Mouse (Mus musculus) hindbrain, postnatal 0 days (tissue): ENCODE data around the gene Cd59b. TPM values are rescaled to one million over a fixed set of nuclear protein-coding genes. Genes with fewer than 3 reads are reported as not detected.

Experiments used
- ATAC-seq: fragments of 200-750 bp; cut with Nextera tagmentation; 2 replicates; pipeline ENCODE4 v1.8.0; 2017; ENCODE audit warnings: mild to moderate bottlenecking, moderate TSS enrichment, moderate library complexity
- DNase-seq: peaks from one replicate; pipeline ENCODE4 v3.0.0-alpha.2; 2015; ENCODE audit warnings: low spot score
- H3K27ac ChIP-seq: fragments of 300-500 bp; sonication (generic); 2 replicates; pipeline ENCODE4 v1.5.1; 2014; ENCODE audit warnings: mild to moderate bottlenecking
- H3K27me3 ChIP-seq: fragments of 300-500 bp; sonication (generic); 2 replicates; pipeline ENCODE4 v1.6.1; 2014; ENCODE audit warnings: low read length, mixed read lengths; ENCODE audit not compliant: insufficient read depth
- H3K36me3 ChIP-seq: fragments of 300-500 bp; sonication (generic); 2 replicates; pipeline ENCODE4 v1.6.1; 2014; ENCODE audit warnings: low read length, mixed read lengths; ENCODE audit not compliant: insufficient read depth
- H3K4me1 ChIP-seq: fragments of 300-500 bp; sonication (generic); 2 replicates; pipeline ENCODE4 v1.6.1; 2014; ENCODE audit warnings: antibody characterized with exemption, low read length, mixed read lengths; ENCODE audit not compliant: insufficient read depth
- H3K4me2 ChIP-seq: fragments of 300-500 bp; sonication (generic); 2 replicates; pipeline ENCODE4 v1.6.1; 2014; ENCODE audit warnings: low read depth, mild to moderate bottlenecking, low read length, moderate library complexity, mixed read lengths
- H3K4me3 ChIP-seq: fragments of 300-500 bp; sonication (generic); 2 replicates; pipeline ENCODE4 v1.5.1; 2014; ENCODE audit warnings: low read length
- H3K9ac ChIP-seq: fragments of 300-500 bp; sonication (generic); replicated peaks from 2 replicates; pipeline ENCODE4 v1.6.1; 2014; ENCODE audit warnings: mild to moderate bottlenecking, low read length, moderate library complexity, mixed read lengths
- H3K9me3 ChIP-seq: fragments of 300-500 bp; sonication (generic); 2 replicates; pipeline ENCODE4 v1.6.1; 2016; ENCODE audit warnings: low read length, mixed read lengths
- CTCF ChIP-seq: IDR thresholded peaks from 2 replicates; pipeline ENCODE4 v1.5.1; 2016; ENCODE audit warnings: antibody characterized with exemption, control low read depth, low read depth
- WGBS: fragments of 180-500 bp; shearing (Covaris S2); extraction: QIAGEN DNeasy Blood & Tissue Kit; methylation state at CpG from one replicate; pipeline ENCODE4 v1.1.7; 2014; 5-methylcytosine and 5-hydroxymethylcytosine counted together
- polyA plus RNA-seq: library from polyadenylated mRNA; unstranded; fragments of >200 nt; fragmentation: Nextera tagmentation; extraction: Ambion mirVana; gene quantifications from 2 replicates; pipeline ENCODE4 v1.2.1, GENCODE M21; 2015
- total RNA-seq: library from RNA; depleted of rRNA; stranded (reverse); fragments of >200 nt; gene quantifications from 2 replicates; pipeline ENCODE4 v1.2.3, GENCODE M21; 2014

Cd59b gene
- total and polyA plus RNA-seq, 2 experiments from 2014 or later = 3.9 TPM; not detected in 1

- Histone ChIP-seq H3K4me3 (no peak overlapping the region), H3K9ac (no peak overlapping the region), H3K27me3 (no peaks in the 10 kb centered on the region), H3K27ac (no peak overlapping the region), H3K4me2 (no peak overlapping the region), H3K9me3 (no peaks in the 10 kb centered on the region), H3K36me3 (no peaks in the 10 kb centered on the region; the same call in 1 of the 2 replicates), H3K4me1 (peaks cover 10% of the 10 kb centered on the region)
- WGBS = 86% methylated on average over 3 of the region's 3 CpGs
- DNase-seq (no peak), ATAC-seq (no peak)
- no peak for TF ChIP-seq CTCF
Measured at GRCm38 (mm10) chr2:104030381-104030780, 39.3 kb upstream of the Cd59b start.

GRCm38 (mm10) chr2:104032056-104032455, 37.6 kb upstream of the Cd59b start:
- no peak overlapping the region for H3K27ac ChIP-seq
- DNase-seq = no peak
- WGBS = 91% methylated on average over 3 of the region's 3 CpGs

GRCm38 (mm10) chr2:104034832-104035472, 34.7 kb upstream of the Cd59b start:
- no peak overlapping the region for H3K9ac ChIP-seq
- no peak overlapping the region for H3K4me2 ChIP-seq
- H3K4me1 ChIP-seq = no peaks in the 10 kb centered on the region
- H3K4me3 ChIP-seq = no peak overlapping the region
- ATAC-seq = peak; percentile 63; the same call in 1 of the 2 replicates
- peaks cover 5% of the 10 kb centered on the region; the same call in 1 of the 2 replicates for H3K36me3 ChIP-seq
- peak; percentile 93 for TF ChIP-seq CTCF
- 29% methylated on average over 3 of the region's 3 CpGs for WGBS
- DNase-seq = peak; percentile 79
- no peaks in the 10 kb centered on the region for H3K9me3 ChIP-seq
- no peak overlapping the region for H3K27ac ChIP-seq
- H3K27me3 ChIP-seq = no peaks in the 10 kb centered on the region

More at GRCm38 (mm10) chr2:104032056-104032455, 37.6 kb upstream of the Cd59b start:
- H3K4me1 ChIP-seq = peaks cover 10% of the 10 kb centered on the region
- no peak overlapping the region for H3K4me3 ChIP-seq
- no peak for TF ChIP-seq CTCF
- H3K9me3 ChIP-seq = no peaks in the 10 kb centered on the region
- no peak for ATAC-seq
- H3K4me2 ChIP-seq = no peak overlapping the region
- H3K9ac ChIP-seq = no peak overlapping the region
- peaks cover 5% of the 10 kb centered on the region; the same call in 1 of the 2 replicates for H3K36me3 ChIP-seq
- no peaks in the 10 kb centered on the region for H3K27me3 ChIP-seq

DNA sequence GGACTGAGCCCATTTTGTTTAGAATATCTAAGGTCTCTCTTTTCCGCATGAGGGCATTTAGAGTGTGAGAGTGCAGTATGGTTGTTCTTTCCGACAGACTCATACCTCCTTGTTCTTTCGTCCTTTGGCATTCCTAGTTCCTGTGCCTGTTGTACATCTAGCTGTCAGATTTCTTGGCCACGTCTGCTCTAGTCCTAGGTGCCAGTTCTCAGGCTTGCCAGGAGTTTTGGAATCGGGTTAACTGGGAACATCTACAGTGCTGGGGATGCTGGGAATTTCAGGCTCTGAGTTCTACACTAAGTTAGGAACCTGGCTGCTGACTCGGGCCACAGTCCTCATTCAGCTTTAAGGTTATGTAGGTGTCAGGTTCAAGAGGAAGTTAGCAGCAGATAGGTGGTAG, 34.1 kb upstream of the Cd59b start:
- Histone ChIP-seq H3K4me2 (no peak overlapping the region), H3K27me3 (no peaks in the 10 kb centered on the region), H3K9me3 (no peaks in the 10 kb centered on the region), H3K27ac (no peak overlapping the region), H3K4me3 (no peak overlapping the region), H3K4me1 (no peaks in the 10 kb centered on the region), H3K9ac (no peak overlapping the region), H3K36me3 (peaks cover 9% of the 10 kb centered on the region; the same call in 1 of the 2 replicates)
- DNase-seq (no peak), ATAC-seq (no peak)
- TF ChIP-seq CTCF = no peak
- WGBS = 78% methylated on average over 6 of the region's 6 CpGs

GRCm38 (mm10) chr2:104036316-104036715, 33.3 kb upstream of the Cd59b start:
- no peak overlapping the region for H3K9ac ChIP-seq
- H3K4me2 ChIP-seq = no peak overlapping the region
- ATAC-seq (no peak), DNase-seq (no peak)
- no peak overlapping the region for H3K27ac ChIP-seq
- 65% methylated on average over 3 of the region's 3 CpGs for WGBS
- H3K4me3 ChIP-seq = no peak overlapping the region
- H3K4me1 ChIP-seq = no peaks in the 10 kb centered on the region
- H3K27me3 ChIP-seq = no peaks in the 10 kb centered on the region
- peaks cover 10% of the 10 kb centered on the region; the same call in 1 of the 2 replicates for H3K36me3 ChIP-seq
- no peaks in the 10 kb centered on the region for H3K9me3 ChIP-seq
- TF ChIP-seq CTCF = no peak

DNA sequence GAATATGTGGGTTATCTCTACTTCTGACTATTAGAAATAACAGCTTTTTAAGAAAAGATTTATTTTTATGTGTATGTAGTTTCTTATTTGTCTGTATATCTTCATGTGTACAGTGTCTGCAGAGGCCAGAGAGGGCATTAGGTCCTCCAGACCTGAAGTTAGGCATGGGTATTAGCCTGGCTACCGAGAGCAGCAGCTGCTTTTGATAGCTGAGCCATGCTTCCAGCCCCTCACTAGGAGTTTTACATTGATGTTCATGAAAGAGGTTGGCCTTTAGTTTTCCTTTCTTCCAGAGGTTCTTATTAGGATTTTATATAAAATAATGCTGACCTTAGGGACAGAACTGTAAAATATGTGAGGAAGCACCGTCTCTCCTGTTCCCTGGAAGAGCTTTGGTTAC, 31.4 kb upstream of the Cd59b start:
- Histone ChIP-seq H3K9me3 (no peaks in the 10 kb centered on the region), H3K4me3 (no peak overlapping the region), H3K27me3 (no peaks in the 10 kb centered on the region), H3K9ac (no peak overlapping the region), H3K27ac (no peak overlapping the region), H3K36me3 (peaks cover 10% of the 10 kb centered on the region; the same call in 1 of the 2 replicates), H3K4me1 (no peaks in the 10 kb centered on the region), H3K4me2 (no peak overlapping the region)
- TF ChIP-seq CTCF = no peak
- ATAC-seq (no peak), DNase-seq (no peak)
- 39% methylated on average over 2 of the region's 2 CpGs for WGBS

- no peak for ATAC-seq
- Histone ChIP-seq H3K27me3 (no peaks in the 10 kb centered on the region), H3K4me1 (no peaks in the 10 kb centered on the region), H3K36me3 (peaks cover 15% of the 10 kb centered on the region), H3K4me3 (no peak overlapping the region), H3K4me2 (no peak overlapping the region), H3K9me3 (no peaks in the 10 kb centered on the region), H3K27ac (no peak overlapping the region), H3K9ac (no peak overlapping the region)
- DNase-seq = no peak
- 69% methylated on average over 5 of the region's 5 CpGs for WGBS
- TF ChIP-seq CTCF = no peak
Measured at GRCm38 (mm10) chr2:104041632-104042031, 28.0 kb upstream of the Cd59b start.
